Mouse (Mus musculus): Measurements from ENCODE around the gene Fgfr2.

DNA sequence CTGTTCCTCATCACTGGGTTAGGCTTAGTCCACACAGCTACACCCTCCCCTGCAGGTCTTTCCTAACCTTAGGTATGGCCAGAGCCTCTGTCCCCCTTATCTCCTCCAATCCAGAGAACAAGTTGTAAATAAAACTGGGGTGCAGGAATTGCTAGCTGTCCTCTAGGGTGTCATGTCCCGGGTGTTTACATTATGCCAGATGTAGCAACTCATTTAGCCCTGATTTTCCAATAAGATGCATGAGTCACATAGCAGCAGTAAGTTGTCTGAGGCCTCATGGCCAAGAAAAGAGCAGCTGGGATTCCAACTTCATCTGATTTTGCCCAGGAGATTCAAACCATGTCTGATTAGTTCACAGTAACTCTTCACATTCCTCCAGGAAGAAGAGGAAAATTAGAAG lies 658.3 kb downstream of the Fgfr2 start:
- no peak for TF ChIP-seq EP300 (IDR thresholded peaks at IDR 0.05; ENCODE audit: low read depth)
- TF ChIP-seq CTCF (IDR thresholded peaks at IDR 0.05; ENCODE audit: low read depth), result no peak

All from liver, postnatal 0 days (tissue).